Mouse (Mus musculus) heart, adult 2 months (tissue): ENCODE results near the gene Mroh8. TPM values are rescaled to one million over a fixed set of nuclear protein-coding genes. Genes with fewer than 3 reads are reported as not detected.

Source experiments
- DNase-seq, 2 experiments: peaks; one replicate each; pipeline ENCODE4 v3.0.0; 2021
- H3K27ac ChIP-seq: fragments of 200-600 bp; 2 replicates; pipeline ENCODE4 v1.8.1; 2022
- H3K27me3 ChIP-seq: fragments of 200-500 bp; 2 replicates; pipeline ENCODE4 v1.6.1; 2012; ENCODE audit warnings: mild to moderate bottlenecking, low read length, inconsistent platforms, mixed read lengths; ENCODE audit not compliant: control insufficient read depth, insufficient read depth
- H3K36me3 ChIP-seq: fragments of 200-500 bp; 2 replicates; pipeline ENCODE4 v1.6.1; 2012; ENCODE audit warnings: low read length, inconsistent platforms; ENCODE audit not compliant: control insufficient read depth, insufficient read depth
- H3K4me1 ChIP-seq: fragments of 200-500 bp; 2 replicates; pipeline ENCODE4 v1.6.1; 2011; ENCODE audit warnings: low read length; ENCODE audit not compliant: control insufficient read depth, insufficient read depth
- H3K4me3 ChIP-seq: fragments of 200-600 bp; 2 replicates; pipeline ENCODE4 v1.8.1; 2022
- H3K79me2 ChIP-seq: fragments of 200-500 bp; replicated peaks from 2 replicates; pipeline ENCODE4 v1.6.1; 2012; ENCODE audit warnings: mild to moderate bottlenecking, inconsistent platforms, low read length, moderate library complexity, mixed read lengths; ENCODE audit not compliant: control insufficient read depth, insufficient read depth
- H3K9ac ChIP-seq: fragments of 200-500 bp; 2 replicates; pipeline ENCODE4 v1.6.1; 2012; ENCODE audit warnings: low read depth, mild to moderate bottlenecking, control low read depth, inconsistent platforms, low read length, mixed read lengths
- CTCF ChIP-seq: fragments of 200-600 bp; IDR thresholded peaks from 2 replicates; pipeline ENCODE4 v1.8.1; 2022; ENCODE audit warnings: antibody characterized with exemption, mild to moderate bottlenecking, moderate library complexity
- EP300 ChIP-seq: fragments of 200-500 bp; IDR thresholded peaks from 2 replicates; pipeline ENCODE4 v1.6.1; 2011; ENCODE audit warnings: low read depth, low read length, control low read depth; ENCODE audit not compliant: insufficient read depth
- POLR2A ChIP-seq: fragments of 200-500 bp; IDR thresholded peaks from 2 replicates; pipeline ENCODE4 v1.6.1; 2011; ENCODE audit warnings: mild to moderate bottlenecking, low read depth, low read length, control low read depth; ENCODE audit not compliant: insufficient read depth
- WGBS: fragments of 180-500 bp; shearing (Covaris S2); methylation state at CpG from one replicate; pipeline ENCODE4 v1.1.7; 2018; 5-methylcytosine and 5-hydroxymethylcytosine counted together
- intact Hi-C: fragments of 180-260 bp; cut with DNase I; formaldehyde crosslinking; loops from one replicate; pipeline ENCODE4 v1.15.1; 2025
- polyA plus RNA-seq: library from polyadenylated mRNA; depleted of rRNA; stranded (reverse); fragments of >200 nt; gene quantifications from 2 replicates; pipeline ENCODE4 v1.2.3, GENCODE M21; 2012
- total RNA-seq, 2 experiments: library from RNA; stranded (reverse); gene quantifications; 2 replicates each; pipeline ENCODE4 v1.2.3; 2021

Gene Mroh8
- total and polyA plus RNA-seq, 3 experiments, result 0.08 to 0.21 (median 0.18) TPM

GRCm38 (mm10) chr2:157185022-157185660, 94.2 kb downstream of the Mroh8 start:
- DNase-seq, result no peak
- Histone ChIP-seq H3K4me3 (no peak overlapping the region), H3K27me3 (no peaks in the 10 kb centered on the region), H3K9ac (no peak overlapping the region), H3K79me2 (no peaks in the 10 kb centered on the region), H3K36me3 (no peaks in the 10 kb centered on the region), H3K27ac (no peak overlapping the region), H3K4me1 (no peaks in the 10 kb centered on the region)
- WGBS, result 64% methylated on average over 13 of the region's 13 CpGs
- intact Hi-C loops, result no loop called here
- TF ChIP-seq EP300 (no peak), CTCF (no peak), POLR2A (no peak)

- no peak overlapping the region for H3K4me3 ChIP-seq
- no peak for TF ChIP-seq POLR2A
- TF ChIP-seq EP300, result no peak
- TF ChIP-seq CTCF, result no peak
- 87% methylated on average over 6 of the region's 6 CpGs for WGBS
- no peak overlapping the region for H3K27ac ChIP-seq
- H3K4me1 ChIP-seq, result no peaks in the 10 kb centered on the region
- DNase-seq, result no peak
- intact Hi-C loops, result no loop called here
- H3K9ac ChIP-seq, result no peak overlapping the region
- H3K79me2 ChIP-seq, result no peaks in the 10 kb centered on the region
- no peaks in the 10 kb centered on the region for H3K36me3 ChIP-seq
- no peaks in the 10 kb centered on the region for H3K27me3 ChIP-seq
These were observed 101.2 kb downstream of the Mroh8 start for GRCm38 (mm10) chr2:157178167-157178566.

GRCm38 (mm10) chr2:157176248-157176647, 103.1 kb downstream of the Mroh8 start:
- intact Hi-C loops, result no loop called here
- no peak overlapping the region for H3K9ac ChIP-seq
- WGBS, result 93% methylated on average over 3 of the region's 3 CpGs
- no peaks in the 10 kb centered on the region for H3K27me3 ChIP-seq
- no peak for TF ChIP-seq EP300
- TF ChIP-seq POLR2A, result no peak
- TF ChIP-seq CTCF, result no peak
- H3K4me3 ChIP-seq, result no peak overlapping the region
- no peak for DNase-seq
- H3K79me2 ChIP-seq, result no peaks in the 10 kb centered on the region
- no peaks in the 10 kb centered on the region for H3K36me3 ChIP-seq
- no peak overlapping the region for H3K27ac ChIP-seq
- no peaks in the 10 kb centered on the region for H3K4me1 ChIP-seq

- no peaks in the 10 kb centered on the region for H3K36me3 ChIP-seq
- 79% methylated on average over 5 of the region's 5 CpGs for WGBS
These were observed 104.9 kb downstream of the Mroh8 start for GRCm38 (mm10) chr2:157174416-157174815.

DNA sequence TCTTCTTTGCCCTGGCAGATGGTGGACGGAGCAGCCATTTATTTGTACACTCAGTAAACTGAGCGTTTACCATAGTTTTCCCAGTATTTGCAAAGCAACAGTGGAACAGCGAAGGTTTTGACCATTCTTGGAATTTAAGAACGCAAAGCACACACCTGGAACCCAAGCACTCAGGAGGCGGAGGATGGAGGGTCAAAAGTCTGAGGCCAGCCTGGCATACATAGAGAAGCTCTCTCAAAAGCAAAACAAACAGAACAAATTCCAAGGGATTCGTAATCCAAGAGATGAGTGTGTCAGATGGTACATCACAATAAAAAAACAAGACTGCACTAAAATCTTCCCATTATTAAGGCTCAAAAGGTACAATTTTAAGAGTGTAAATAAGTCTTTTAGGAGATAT, 105.8 kb downstream of the Mroh8 start:
- WGBS, result 97% methylated on average over 6 of the region's 6 CpGs
- H3K27ac ChIP-seq, result no peak overlapping the region

More at GRCm38 (mm10) chr2:157174416-157174815, 104.9 kb downstream of the Mroh8 start:
- Histone ChIP-seq H3K4me1 (no peaks in the 10 kb centered on the region), H3K79me2 (no peaks in the 10 kb centered on the region), H3K4me3 (no peak overlapping the region), H3K27ac (no peak overlapping the region), H3K27me3 (no peaks in the 10 kb centered on the region), H3K9ac (no peak overlapping the region)
- intact Hi-C loops, result no loop called here
- no peak for DNase-seq
- TF ChIP-seq POLR2A (no peak), EP300 (no peak), CTCF (no peak)

GRCm38 (mm10) chr2:157172984-157173383, 106.4 kb downstream of the Mroh8 start:
- Histone ChIP-seq H3K79me2 (no peaks in the 10 kb centered on the region), H3K36me3 (no peaks in the 10 kb centered on the region), H3K9ac (no peak overlapping the region), H3K27ac (no peak overlapping the region), H3K4me1 (no peaks in the 10 kb centered on the region), H3K4me3 (no peak overlapping the region), H3K27me3 (no peaks in the 10 kb centered on the region)
- TF ChIP-seq EP300 (no peak), CTCF (no peak), POLR2A (no peak)
- intact Hi-C loops, result no loop called here
- no peak for DNase-seq
- 98% methylated on average over 6 of the region's 6 CpGs for WGBS

More for the DNA sequence above, 105.8 kb downstream of the Mroh8 start:
- H3K4me1 ChIP-seq, result no peaks in the 10 kb centered on the region
- intact Hi-C loops, result no loop called here
- H3K79me2 ChIP-seq, result no peaks in the 10 kb centered on the region
- H3K36me3 ChIP-seq, result no peaks in the 10 kb centered on the region
- no peaks in the 10 kb centered on the region for H3K27me3 ChIP-seq
- H3K4me3 ChIP-seq, result no peak overlapping the region
- no peak overlapping the region for H3K9ac ChIP-seq
- DNase-seq, result no peak
- no peak for TF ChIP-seq POLR2A
- TF ChIP-seq EP300, result no peak
- no peak for TF ChIP-seq CTCF
